Mouse (Mus musculus): ENCODE data around the gene Auts2.

The Auts2 gene

GRCm38 (mm10) chr5:131775222-131775621 lies 767.9 kb downstream of the Auts2 start:
- no peak for DNase-seq

GRCm38 (mm10) chr5:131774792-131775191 lies 768.4 kb downstream of the Auts2 start:
- DNase-seq = no peak

GRCm38 (mm10) chr5:131772616-131773015 lies 770.5 kb downstream of the Auts2 start:
- no peak for DNase-seq

GRCm38 (mm10) chr5:131769273-131769672 lies 773.9 kb downstream of the Auts2 start:
- no peak for DNase-seq

GRCm38 (mm10) chr5:131767699-131768264 lies 775.4 kb downstream of the Auts2 start:
- DNase-seq = no peak

- no peak for DNase-seq
These were observed 776.0 kb downstream of the Auts2 start for GRCm38 (mm10) chr5:131767176-131767575.

- no peak for DNase-seq
These were observed 783.7 kb downstream of the Auts2 start for GRCm38 (mm10) chr5:131759432-131759831.

GRCm38 (mm10) chr5:131750330-131750729 lies 792.8 kb downstream of the Auts2 start:
- no peak for DNase-seq

GRCm38 (mm10) chr5:131749211-131749610 lies 793.9 kb downstream of the Auts2 start:
- no peak for DNase-seq

GRCm38 (mm10) chr5:131743069-131743468 lies 800.1 kb downstream of the Auts2 start:
- DNase-seq = no peak

GRCm38 (mm10) chr5:131737476-131737875 lies 805.7 kb downstream of the Auts2 start:
- no peak for DNase-seq

- DNase-seq = no peak
These were observed 809.9 kb downstream of the Auts2 start for GRCm38 (mm10) chr5:131733324-131733660.

GRCm38 (mm10) chr5:131732631-131733323 lies 810.4 kb downstream of the Auts2 start:
- no peak for DNase-seq

GRCm38 (mm10) chr5:131729456-131729855 lies 813.7 kb downstream of the Auts2 start:
- no peak for DNase-seq

GRCm38 (mm10) chr5:131727909-131728308 lies 815.2 kb downstream of the Auts2 start:
- no peak for DNase-seq

- no peak for DNase-seq
These were observed 818.6 kb downstream of the Auts2 start for GRCm38 (mm10) chr5:131724508-131724907.

GRCm38 (mm10) chr5:131722791-131723190 lies 820.4 kb downstream of the Auts2 start:
- no peak for DNase-seq

- DNase-seq = no peak
These were observed 820.8 kb downstream of the Auts2 start for GRCm38 (mm10) chr5:131722361-131722760.

GRCm38 (mm10) chr5:131718013-131718412 lies 825.1 kb downstream of the Auts2 start:
- DNase-seq = no peak

- DNase-seq = no peak
These were observed 825.7 kb downstream of the Auts2 start for GRCm38 (mm10) chr5:131717359-131717965.

GRCm38 (mm10) chr5:131714979-131715378 lies 828.2 kb downstream of the Auts2 start:
- no peak for DNase-seq

- DNase-seq = no peak
These were observed 830.7 kb downstream of the Auts2 start for GRCm38 (mm10) chr5:131712441-131712840.

- no peak for DNase-seq
These were observed 831.5 kb downstream of the Auts2 start for GRCm38 (mm10) chr5:131711474-131712129.

Data from spleen, adult 18-20 months (tissue).